Mouse (Mus musculus) hindbrain, embryonic 12.5 days (tissue): ENCODE measurements around the gene Cxcr4. TPM values are rescaled to one million over a fixed set of nuclear protein-coding genes. Genes with fewer than 3 reads are reported as not detected.

ENCODE experiments used
- ATAC-seq: fragments of 200-750 bp; cut with Nextera tagmentation; 2 replicates; pipeline ENCODE4 v1.8.0; 2017; ENCODE audit warnings: moderate TSS enrichment; ENCODE audit not compliant: low FRiP score
- H3K27ac ChIP-seq: fragments of 300-500 bp; sonication (generic); 2 replicates; pipeline ENCODE4 v1.5.1; 2016; ENCODE audit warnings: mild to moderate bottlenecking
- H3K27me3 ChIP-seq: fragments of 300-500 bp; sonication (generic); 2 replicates; pipeline ENCODE4 v1.6.1; 2016; ENCODE audit warnings: mild to moderate bottlenecking
- H3K36me3 ChIP-seq: fragments of 300-500 bp; sonication (generic); 2 replicates; pipeline ENCODE4 v1.6.1; 2016; ENCODE audit warnings: mild to moderate bottlenecking
- H3K4me1 ChIP-seq: fragments of 300-500 bp; sonication (generic); 2 replicates; pipeline ENCODE4 v1.6.1; 2016
- H3K4me2 ChIP-seq: fragments of 300-500 bp; sonication (generic); replicated peaks from 2 replicates; pipeline ENCODE4 v1.6.1; 2016; ENCODE audit warnings: mild to moderate bottlenecking
- H3K4me3 ChIP-seq: fragments of 300-500 bp; sonication (generic); 2 replicates; pipeline ENCODE4 v1.5.1; 2016; ENCODE audit warnings: mild to moderate bottlenecking
- H3K9ac ChIP-seq: fragments of 300-500 bp; sonication (generic); 2 replicates; pipeline ENCODE4 v1.6.1; 2016; ENCODE audit warnings: mild to moderate bottlenecking, moderate library complexity
- H3K9me3 ChIP-seq: fragments of 300-500 bp; sonication (generic); replicated peaks from 2 replicates; pipeline ENCODE4 v1.6.1; 2016; ENCODE audit warnings: mild to moderate bottlenecking
- WGBS: fragments of 180-500 bp; shearing (Covaris S2); methylation state at CpG from one replicate; pipeline ENCODE4 v1.1.7; 2016; 5-methylcytosine and 5-hydroxymethylcytosine counted together
- polyA plus RNA-seq: library from polyadenylated mRNA; unstranded; fragments of >200 nt; fragmentation: Nextera tagmentation; extraction: Ambion mirVana; gene quantifications from 2 replicates; pipeline ENCODE4 v1.2.1, GENCODE M21; 2016

The Cxcr4 gene
- polyA plus RNA-seq, 1 experiment from 2014 or later: 18.2 TPM

- H3K4me2 ChIP-seq: 0 out of 2 replicates have a peak overlapping the region, but pooled peaks have one; percentile 72
- 34% methylated on average over 12 of the region's 12 CpGs for WGBS
- peaks cover 47% of the 10 kb centered on the region for H3K4me1 ChIP-seq
- no peak overlapping the region for H3K9ac ChIP-seq
- H3K4me3 ChIP-seq: no peak overlapping the region
- no peaks in the 10 kb centered on the region for H3K9me3 ChIP-seq
- no peak for ATAC-seq
- no peaks in the 10 kb centered on the region for H3K27me3 ChIP-seq
- no peaks in the 10 kb centered on the region for H3K36me3 ChIP-seq
- H3K27ac ChIP-seq: no peak overlapping the region
These were observed 2.4 kb upstream of the Cxcr4 start for GRCm38 (mm10) chr1:128594353-128595104.

GRCm38 (mm10) chr1:128592961-128593501 lies 938 bp upstream of the Cxcr4 start:
- no peaks in the 10 kb centered on the region for H3K27me3 ChIP-seq
- WGBS: 0% methylated on average over 20 of the region's 24 CpGs
- no peaks in the 10 kb centered on the region for H3K9me3 ChIP-seq
- peak overlapping the region; percentile 72 for H3K4me2 ChIP-seq
- peak overlapping the region; percentile 86 for H3K27ac ChIP-seq
- peak overlapping the region; percentile 72 for H3K4me3 ChIP-seq
- peak overlapping the region; percentile 64 for H3K9ac ChIP-seq
- H3K36me3 ChIP-seq: peaks cover 7% of the 10 kb centered on the region; the same call in 1 of the 2 replicates
- ATAC-seq: peak; percentile 67
- H3K4me1 ChIP-seq: peaks cover 55% of the 10 kb centered on the region

- 2% methylated on average over 20 of the region's 20 CpGs for WGBS
- Histone ChIP-seq H3K4me3 (peak overlapping the region; percentile 72), H3K27me3 (no peaks in the 10 kb centered on the region), H3K36me3 (peaks cover 7% of the 10 kb centered on the region; the same call in 1 of the 2 replicates), H3K27ac (peak overlapping the region; percentile 86), H3K4me1 (peaks cover 60% of the 10 kb centered on the region), H3K9me3 (no peaks in the 10 kb centered on the region), H3K9ac (peak overlapping the region; percentile 92), H3K4me2 (peak overlapping the region; percentile 72)
- ATAC-seq: peak; percentile 7
These were observed 327 bp downstream of the Cxcr4 start for GRCm38 (mm10) chr1:128591721-128592210.

- H3K4me3 ChIP-seq: peak overlapping the region; percentile 72
- no peak for ATAC-seq
- peak overlapping the region; percentile 92 for H3K9ac ChIP-seq
- H3K4me2 ChIP-seq: peak overlapping the region; percentile 72
- WGBS: 1% methylated on average over 63 of the region's 63 CpGs
- H3K36me3 ChIP-seq: peaks cover 7% of the 10 kb centered on the region; the same call in 1 of the 2 replicates
- peak overlapping the region; percentile 86 for H3K27ac ChIP-seq
- peaks cover 65% of the 10 kb centered on the region for H3K4me1 ChIP-seq
- H3K27me3 ChIP-seq: no peaks in the 10 kb centered on the region
- no peaks in the 10 kb centered on the region for H3K9me3 ChIP-seq
These were observed 1.0 kb downstream of the Cxcr4 start for GRCm38 (mm10) chr1:128590816-128591720.

GRCm38 (mm10) chr1:128590011-128590410 lies 2.1 kb downstream of the Cxcr4 start:
- Histone ChIP-seq H3K9ac (peak overlapping the region; percentile 92), H3K27ac (peak overlapping the region; percentile 75), H3K9me3 (no peaks in the 10 kb centered on the region), H3K4me2 (peak overlapping the region; percentile 72), H3K27me3 (no peaks in the 10 kb centered on the region), H3K4me3 (peak overlapping the region; percentile 72), H3K36me3 (peaks cover 7% of the 10 kb centered on the region; the same call in 1 of the 2 replicates), H3K4me1 (peaks cover 64% of the 10 kb centered on the region)
- no peak for ATAC-seq
- 5% methylated on average over 6 of the region's 6 CpGs for WGBS

- H3K27ac ChIP-seq: peak overlapping the region; percentile 75
- H3K9me3 ChIP-seq: no peaks in the 10 kb centered on the region
- H3K27me3 ChIP-seq: no peaks in the 10 kb centered on the region
- H3K4me2 ChIP-seq: peak overlapping the region; percentile 72
- H3K36me3 ChIP-seq: peaks cover 7% of the 10 kb centered on the region; the same call in 1 of the 2 replicates
- WGBS: 52% methylated on average over 9 of the region's 9 CpGs
- ATAC-seq: no peak
- peaks cover 60% of the 10 kb centered on the region for H3K4me1 ChIP-seq
- H3K4me3 ChIP-seq: peak overlapping the region; percentile 72
- peak overlapping the region; percentile 92 for H3K9ac ChIP-seq
These were observed 2.6 kb downstream of the Cxcr4 start for GRCm38 (mm10) chr1:128589488-128589887.

GRCm38 (mm10) chr1:128588337-128588736 lies 3.8 kb downstream of the Cxcr4 start:
- no peaks in the 10 kb centered on the region for H3K27me3 ChIP-seq
- peak overlapping the region; percentile 52; the same call in 1 of the 2 replicates for H3K27ac ChIP-seq
- peaks cover 48% of the 10 kb centered on the region for H3K4me1 ChIP-seq
- no peak for ATAC-seq
- no peaks in the 10 kb centered on the region for H3K9me3 ChIP-seq
- WGBS: 23% methylated on average over 2 of the region's 2 CpGs
- peak overlapping the region; percentile 38; the same call in 1 of the 2 replicates for H3K9ac ChIP-seq
- peak overlapping the region; percentile 17; the same call in 1 of the 2 replicates for H3K4me3 ChIP-seq
- H3K36me3 ChIP-seq: peaks cover 7% of the 10 kb centered on the region; the same call in 1 of the 2 replicates
- H3K4me2 ChIP-seq: peak overlapping the region; percentile 72

GRCm38 (mm10) chr1:128586928-128587780 lies 4.9 kb downstream of the Cxcr4 start:
- 44% methylated on average over 8 of the region's 8 CpGs for WGBS
- peaks cover 7% of the 10 kb centered on the region; the same call in 1 of the 2 replicates for H3K36me3 ChIP-seq
- ATAC-seq: no peak

GRCm38 (mm10) chr1:128586162-128586927 lies 5.7 kb downstream of the Cxcr4 start:
- H3K27ac ChIP-seq: peak overlapping the region; percentile 72
- H3K4me1 ChIP-seq: peaks cover 40% of the 10 kb centered on the region
- peak overlapping the region; percentile 72 for H3K4me2 ChIP-seq
- no peak overlapping the region for H3K4me3 ChIP-seq
- H3K27me3 ChIP-seq: no peaks in the 10 kb centered on the region
- peaks cover 7% of the 10 kb centered on the region; the same call in 1 of the 2 replicates for H3K36me3 ChIP-seq
- H3K9me3 ChIP-seq: no peaks in the 10 kb centered on the region
- no peak overlapping the region for H3K9ac ChIP-seq
- WGBS: 25% methylated on average over 8 of the region's 8 CpGs
- ATAC-seq: peak; percentile 78

More at GRCm38 (mm10) chr1:128586928-128587780, 4.9 kb downstream of the Cxcr4 start:
- Histone ChIP-seq H3K27me3 (no peaks in the 10 kb centered on the region), H3K4me1 (peaks cover 40% of the 10 kb centered on the region), H3K4me3 (no peak overlapping the region), H3K27ac (peak overlapping the region; percentile 72), H3K4me2 (peak overlapping the region; percentile 72), H3K9ac (peak overlapping the region; percentile 43; the same call in 1 of the 2 replicates), H3K9me3 (no peaks in the 10 kb centered on the region)

- ATAC-seq: peak; percentile 89
- Histone ChIP-seq H3K9me3 (no peaks in the 10 kb centered on the region), H3K4me3 (no peak overlapping the region), H3K27me3 (no peaks in the 10 kb centered on the region), H3K4me2 (no peak overlapping the region), H3K36me3 (peaks cover 7% of the 10 kb centered on the region; the same call in 1 of the 2 replicates), H3K9ac (no peak overlapping the region), H3K4me1 (peaks cover 40% of the 10 kb centered on the region), H3K27ac (peak overlapping the region; percentile 72)
- WGBS: 19% methylated on average over 3 of the region's 3 CpGs
These were observed 6.5 kb downstream of the Cxcr4 start for GRCm38 (mm10) chr1:128585396-128586161.
